Mouse (Mus musculus) forebrain, embryonic 13.5 days (tissue): ENCODE data around the gene Olfr11. TPM values are rescaled to one million over a fixed set of nuclear protein-coding genes. Genes with fewer than 3 reads are reported as not detected.

Experiments used
- ATAC-seq: fragments of 200-750 bp; cut with Nextera tagmentation; 2 replicates; pipeline ENCODE4 v1.8.0; 2017
- H3K27ac ChIP-seq: fragments of 300-500 bp; sonication (generic); 2 replicates; pipeline ENCODE4 v1.5.1; 2015; ENCODE audit warnings: inconsistent platforms, mild to moderate bottlenecking, moderate library complexity
- H3K27me3 ChIP-seq: fragments of 300-500 bp; sonication (generic); 2 replicates; pipeline ENCODE4 v1.6.1; 2015; ENCODE audit warnings: mild to moderate bottlenecking, inconsistent platforms
- H3K36me3 ChIP-seq: fragments of 300-500 bp; sonication (generic); 2 replicates; pipeline ENCODE4 v1.6.1; 2015; ENCODE audit warnings: mild to moderate bottlenecking, inconsistent platforms; ENCODE audit not compliant: poor library complexity, severe bottlenecking
- H3K4me1 ChIP-seq: fragments of 300-500 bp; sonication (generic); 2 replicates; pipeline ENCODE4 v1.6.1; 2015; ENCODE audit warnings: inconsistent platforms
- H3K4me2 ChIP-seq: fragments of 300-500 bp; sonication (generic); 2 replicates; pipeline ENCODE4 v1.6.1; 2015; ENCODE audit warnings: inconsistent platforms, mild to moderate bottlenecking, moderate library complexity
- H3K4me3 ChIP-seq: fragments of 300-500 bp; sonication (generic); 2 replicates; pipeline ENCODE4 v1.5.1; 2015; ENCODE audit warnings: mild to moderate bottlenecking, inconsistent platforms
- H3K9ac ChIP-seq: fragments of 300-500 bp; sonication (generic); 2 replicates; pipeline ENCODE4 v1.6.1; 2015; ENCODE audit warnings: mild to moderate bottlenecking, inconsistent platforms
- H3K9me3 ChIP-seq: fragments of 300-500 bp; sonication (generic); replicated peaks from 2 replicates; pipeline ENCODE4 v1.6.1; 2016; ENCODE audit warnings: inconsistent platforms
- WGBS: fragments of 180-500 bp; shearing (Covaris S2); methylation state at CpG from one replicate; pipeline ENCODE4 v1.1.7; 2015; 5-methylcytosine and 5-hydroxymethylcytosine counted together
- polyA plus RNA-seq: library from polyadenylated mRNA; unstranded; fragments of >200 nt; fragmentation: Nextera tagmentation; extraction: Ambion mirVana; gene quantifications from 2 replicates; pipeline ENCODE4 v1.2.1, GENCODE M21; 2015

The Olfr11 gene
- polyA plus RNA-seq, result not detected in 2 replicates

DNA sequence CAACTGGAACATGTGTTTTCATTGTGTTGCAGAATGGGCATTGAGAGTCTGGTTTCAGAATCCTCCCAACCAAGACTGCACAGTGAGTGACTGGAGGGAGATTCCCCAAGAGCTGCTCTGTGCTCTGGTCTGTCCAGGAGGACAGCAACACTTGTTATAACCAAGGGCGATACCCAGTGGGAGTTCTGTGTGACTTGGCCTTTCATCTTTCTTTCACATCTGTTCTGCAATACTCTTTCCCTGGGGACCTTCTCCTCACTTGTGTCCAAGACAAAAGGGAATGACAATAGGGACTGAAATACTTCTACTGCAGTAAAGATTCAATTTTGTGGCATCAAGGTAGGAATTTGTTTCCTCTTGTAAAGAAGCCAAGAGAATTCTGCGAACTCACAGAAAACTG, at the start of gene Olfr11:
Gene Olfr11, minus strand, starts transcription at position 101 of the 400 bp plus-strand sequence.
- Histone ChIP-seq H3K4me2 (no peak within 1 kb of the TSS), H3K4me3 (no peak within 1 kb of the TSS)
- WGBS, result 85% methylated on average over 2 of the region's 2 CpGs

DNA sequence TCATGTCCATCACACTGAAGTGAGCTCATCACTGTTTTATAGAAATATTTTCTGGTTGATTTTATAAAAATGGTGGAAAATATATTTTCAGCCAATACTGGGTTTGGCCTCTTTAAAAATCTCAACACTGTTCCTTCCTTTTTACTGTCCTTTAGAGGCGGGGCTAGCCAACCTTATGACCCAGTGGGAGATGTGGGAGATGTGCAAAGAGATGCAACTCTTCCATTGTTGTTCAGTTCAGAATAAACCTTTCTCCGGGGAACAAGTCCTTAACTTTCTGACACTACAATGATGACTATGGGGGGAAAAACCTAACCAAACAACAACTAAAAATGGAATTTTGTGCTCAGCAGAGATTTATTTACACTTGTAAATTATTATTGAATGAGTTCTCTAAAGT, 35.0 kb upstream of the Olfr11 start, which contains the start of gene Olfr1360:
Gene Olfr1360, minus strand, starts transcription at position 101 of the 400 bp plus-strand sequence.
- Histone ChIP-seq H3K27me3 (no peaks in the 10 kb centered on the region), H3K4me2 (no peak within 1 kb of the TSS), H3K9ac (no peak within 1 kb of the TSS), H3K9me3 (no peaks in the 10 kb centered on the region), H3K4me3 (no peak within 1 kb of the TSS), H3K27ac (no peak within 1 kb of the TSS), H3K36me3 (no peaks in the 10 kb centered on the region), H3K4me1 (no peaks in the 10 kb centered on the region)
- ATAC-seq, result no peak
- WGBS, result 72% methylated on average over 2 of the region's 2 CpGs

More for the DNA sequence above, at the start of gene Olfr11:
- no peak within 1 kb of the TSS for H3K9ac ChIP-seq
- H3K4me1 ChIP-seq, result no peaks in the 10 kb centered on the region
- no peaks in the 10 kb centered on the region for H3K36me3 ChIP-seq
- ATAC-seq, result no peak
- no peak within 1 kb of the TSS for H3K27ac ChIP-seq
- H3K9me3 ChIP-seq, result no peaks in the 10 kb centered on the region
- H3K27me3 ChIP-seq, result no peaks in the 10 kb centered on the region

DNA sequence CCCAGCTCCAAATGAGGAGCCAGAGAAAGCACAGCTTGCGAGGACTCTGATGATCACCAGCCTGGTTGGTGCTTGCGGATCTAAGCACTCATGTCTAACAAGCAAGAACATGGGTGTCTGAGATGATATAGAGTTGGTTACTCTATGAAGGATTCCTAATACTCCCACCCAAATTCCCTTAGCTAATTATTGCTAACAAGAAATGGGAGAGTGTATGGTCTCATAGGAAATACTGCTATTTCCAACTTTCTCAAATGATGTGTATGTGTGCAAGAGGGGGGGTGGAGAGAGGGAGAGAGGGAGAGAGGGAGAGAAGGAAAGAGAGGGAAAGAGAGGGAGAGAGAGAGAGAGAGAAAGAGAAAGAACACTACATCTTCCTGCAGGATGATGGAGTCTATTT, 21.0 kb upstream of the Olfr11 start, which contains the start of gene Olfr1361:
Gene Olfr1361, minus strand, starts transcription at position 101 of the 400 bp plus-strand sequence.
- no peak within 1 kb of the TSS for H3K4me2 ChIP-seq
- no peaks in the 10 kb centered on the region for H3K36me3 ChIP-seq
- no peak within 1 kb of the TSS for H3K4me3 ChIP-seq
- H3K4me1 ChIP-seq, result no peaks in the 10 kb centered on the region
- no peaks in the 10 kb centered on the region for H3K9me3 ChIP-seq
- no peak within 1 kb of the TSS for H3K27ac ChIP-seq
- no peak within 1 kb of the TSS for H3K9ac ChIP-seq
- 70% methylated on average over 2 of the region's 2 CpGs for WGBS
- H3K27me3 ChIP-seq, result no peaks in the 10 kb centered on the region
- no peak for ATAC-seq

DNA sequence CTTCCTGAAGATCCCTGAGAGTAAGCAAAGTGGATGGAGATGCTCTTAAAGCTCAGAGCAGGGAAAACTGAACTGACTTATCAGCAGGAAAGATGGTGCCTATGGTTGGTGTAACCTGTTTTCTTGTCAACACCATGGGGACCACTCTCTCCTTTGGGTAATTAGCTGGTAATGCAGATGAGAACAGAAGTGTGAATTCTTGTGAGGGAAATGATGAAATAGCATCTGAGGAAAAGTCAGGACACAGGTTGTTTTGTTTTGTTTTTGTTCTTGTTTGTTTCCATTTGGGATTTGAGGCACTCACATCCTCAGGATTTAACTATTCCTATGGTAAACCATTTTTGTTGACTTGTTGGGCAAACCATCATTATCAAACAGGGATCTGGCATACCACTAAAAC, 28.4 kb downstream of the Olfr11 start, which contains the start of gene Olfr1362:
Gene Olfr1362, minus strand, starts transcription at position 101 of the 400 bp plus-strand sequence.
- no peak within 1 kb of the TSS for H3K27ac ChIP-seq
- no peak within 1 kb of the TSS for H3K9ac ChIP-seq
- no peak within 1 kb of the TSS for H3K4me2 ChIP-seq
- H3K9me3 ChIP-seq, result no peaks in the 10 kb centered on the region
- H3K4me1 ChIP-seq, result no peaks in the 10 kb centered on the region
- H3K36me3 ChIP-seq, result no peaks in the 10 kb centered on the region
- no peaks in the 10 kb centered on the region for H3K27me3 ChIP-seq
- no peak for ATAC-seq
- no peak within 1 kb of the TSS for H3K4me3 ChIP-seq

DNA sequence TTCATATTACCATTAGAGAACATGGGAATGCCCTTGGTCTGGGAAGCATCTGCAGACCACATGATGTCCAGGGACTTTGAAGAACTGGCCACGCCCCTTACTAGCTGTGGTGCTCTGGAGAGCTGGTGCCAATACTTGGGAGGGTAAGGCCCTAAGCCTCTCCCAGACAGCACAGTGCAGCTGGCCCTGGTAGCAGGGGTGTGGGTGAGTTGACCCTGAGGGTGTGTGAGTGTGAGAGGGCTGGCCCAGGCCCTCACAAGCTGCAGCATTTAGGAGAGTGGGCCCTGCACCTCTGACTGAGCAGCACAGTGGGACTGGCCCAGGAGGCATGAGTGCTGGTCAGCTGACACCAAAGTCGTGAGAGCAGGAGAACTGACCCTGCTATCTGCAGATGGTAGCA, 50.7 kb downstream of the Olfr11 start:
- Histone ChIP-seq H3K9ac (no peak overlapping the region), H3K9me3 (no peaks in the 10 kb centered on the region), H3K36me3 (no peaks in the 10 kb centered on the region), H3K4me3 (no peak overlapping the region), H3K27ac (no peak overlapping the region), H3K4me1 (no peaks in the 10 kb centered on the region), H3K4me2 (no peak overlapping the region), H3K27me3 (no peaks in the 10 kb centered on the region)
- ATAC-seq, result no peak
- WGBS, result 81% methylated on average over 2 of the region's 2 CpGs

Other genes starting within 250 kb of the Olfr11 start
- 97.9 and 98.4 TPM in 2 replicates for gene Zkscan3, start 239.8 kb downstream of the Olfr11 start, polyA plus RNA-seq
- 3.7 and 4.4 TPM in 2 replicates for gene Pgbd1, start 201.5 kb downstream of the Olfr11 start, polyA plus RNA-seq
- 21.7 and 25.4 TPM in 2 replicates for gene Zscan26, start 188.8 kb downstream of the Olfr11 start, polyA plus RNA-seq
- gene Nkapl, start 174.0 kb downstream of the Olfr11 start, polyA plus RNA-seq, result 2.9 and 3.5 TPM in 2 replicates
- gene Zkscan4, start 163.6 kb downstream of the Olfr11 start, polyA plus RNA-seq, result 7.3 and 7.7 TPM in 2 replicates
- gene Gm10065, start 163.1 kb downstream of the Olfr11 start, polyA plus RNA-seq, result not detected in 2 replicates
- gene AK157302, start 147.3 kb downstream of the Olfr11 start, polyA plus RNA-seq, result 0.21 and 0.54 TPM in 2 replicates
- 7.5 TPM in 2 replicates for gene Gm11273, start 141.1 kb downstream of the Olfr11 start, polyA plus RNA-seq
- gene Zkscan8, start 111.4 kb downstream of the Olfr11 start, polyA plus RNA-seq, result 6.1 and 7.4 TPM in 2 replicates
- 0.17 and 0.33 TPM in 2 replicates for gene Olfr1366, start 99.7 kb downstream of the Olfr11 start, polyA plus RNA-seq
- not detected in 2 replicates for gene Olfr1535, start 82.6 kb downstream of the Olfr11 start, polyA plus RNA-seq
- not detected in 2 replicates for gene Olfr1364, start 60.8 kb downstream of the Olfr11 start, polyA plus RNA-seq
- gene Olfr1362, start 28.5 kb downstream of the Olfr11 start, polyA plus RNA-seq, result not detected in 2 replicates
- gene Olfr1361, start 20.9 kb upstream of the Olfr11 start, polyA plus RNA-seq, result not detected in 2 replicates
- not detected in 2 replicates for gene Olfr1360, start 34.9 kb upstream of the Olfr11 start, polyA plus RNA-seq
- not detected in 2 replicates for gene Olfr1359, start 55.6 kb upstream of the Olfr11 start, polyA plus RNA-seq
- 1.7 and 4.8 TPM in 2 replicates for gene Hist1h2bl, start 73.6 kb upstream of the Olfr11 start, polyA plus RNA-seq
- 23.7 and 32.4 TPM in 2 replicates for gene Hist1h2ai, start 73.9 kb upstream of the Olfr11 start, polyA plus RNA-seq
- gene Hist1h3h, start 75.1 kb upstream of the Olfr11 start, polyA plus RNA-seq, result 23.7 and 35.3 TPM in 2 replicates
- gene Hist1h2bm, start 79.5 kb upstream of the Olfr11 start, polyA plus RNA-seq, result 5.9 and 6.9 TPM in 2 replicates
- 1.3 and 1.9 TPM in 2 replicates for gene Hist1h4j, start 92.5 kb upstream of the Olfr11 start, polyA plus RNA-seq
- gene Hist1h4k, start 108.0 kb upstream of the Olfr11 start, polyA plus RNA-seq, result 6.9 and 11.1 TPM in 2 replicates
- 49.6 and 61.0 TPM in 2 replicates for gene Hist1h2ak, start 111.3 kb upstream of the Olfr11 start, polyA plus RNA-seq
- 4.0 and 8.4 TPM in 2 replicates for gene Hist1h2bn, start 111.6 kb upstream of the Olfr11 start, polyA plus RNA-seq
- 37.1 and 38.4 TPM in 2 replicates for gene Hist1h1b, start 138.1 kb upstream of the Olfr11 start, polyA plus RNA-seq
- 166 and 192 TPM in 2 replicates for gene Hist1h3i, start 140.9 kb upstream of the Olfr11 start, polyA plus RNA-seq
- 12.8 and 16.1 TPM in 2 replicates for gene Hist1h2an, start 144.7 kb upstream of the Olfr11 start, polyA plus RNA-seq
- 2.1 and 2.3 TPM in 2 replicates for gene Hist1h2bp, start 144.9 kb upstream of the Olfr11 start, polyA plus RNA-seq
- gene Hist1h2bq, start 167.7 kb upstream of the Olfr11 start, polyA plus RNA-seq, result 24.9 and 25.3 TPM in 2 replicates
- 1.9 TPM in 1 of 2 replicates, not detected in the other for gene Hist1h2ao, start 167.9 kb upstream of the Olfr11 start, polyA plus RNA-seq
- not detected in 2 replicates for gene Hist1h4m, start 169.2 kb upstream of the Olfr11 start, polyA plus RNA-seq
- gene Hist1h4n, start 189.7 kb upstream of the Olfr11 start, polyA plus RNA-seq, result 12.8 and 20.2 TPM in 2 replicates
- 4,205 and 5,125 TPM in 2 replicates for gene Hist1h2ap, start 191.0 kb upstream of the Olfr11 start, polyA plus RNA-seq
- gene Hist1h2br, start 191.2 kb upstream of the Olfr11 start, polyA plus RNA-seq, result 24.7 and 27.2 TPM in 2 replicates